Mouse (Mus musculus) spleen, adult 2 months (tissue): ENCODE measurements around the gene Fermt3.

Experiments used
- CTCF ChIP-seq: fragments of 200-500 bp; IDR thresholded peaks from 2 replicates; pipeline ENCODE4 v1.5.1; 2011; ENCODE audit warnings: mild to moderate bottlenecking, inconsistent platforms; ENCODE audit not compliant: insufficient read depth, insufficient read length, insufficient replicate concordance; ENCODE audit errors: extremely low read depth
- POLR2A ChIP-seq: fragments of 200-500 bp; IDR thresholded peaks from 2 replicates; pipeline ENCODE4 v1.6.1; 2011; ENCODE audit warnings: low read depth, low read length, inconsistent platforms

- TF ChIP-seq CTCF (no peak), POLR2A (no peak)
Measured at GRCm38 (mm10) chr19:6994002-6994401, 25.3 kb downstream of the Fermt3 start.
